Comparison of ENCODE assay signal across 16 mouse cellular contexts in genomic region chr8:90934786-90935185, GRCm38 (mm10).
A peak's percentile ranks its signal among the peaks of the same experiment; 100 is the strongest.
DNase-seq lines count a peak whose midpoint lies in the region; TF ChIP-seq lines count a peak whose summit lies in the region.
"Had no signal": no experiment of that assay in that cellular context is flagged by ENCODE, and none has a peak within 500 bp of the region (broad histone marks: within the 10 kb centered on the region; RNA-seq: fewer than 3 reads in every experiment).

No protein-coding gene starts in this region.

- 45% methylated on average over 1 of the region's 1 CpGs for WGBS in cerebellum, adult 2 months

- intact Hi-C loops in left cerebral cortex, postnatal 4 days (cut with DNase I), result no loop called here

- no peaks in the 10 kb centered on the region for H3K27me3 ChIP-seq in cerebellum, adult 2 months (ENCODE audit: control insufficient read depth, insufficient read depth, low read length)
- H3K27me3 ChIP-seq: embryonic facial prominence, embryonic 13.5 days; embryonic facial prominence, embryonic 15.5 days; forebrain, embryonic 12.5 days had no signal

- no peak for TF ChIP-seq CTCF in cerebellum, adult 2 months (IDR thresholded peaks at IDR 0.05; ENCODE audit: borderline replicate concordance, insufficient read depth, low read depth, low read length)

- no peaks in the 10 kb centered on the region for H3K4me1 ChIP-seq in cerebellum, adult 2 months (ENCODE audit: control insufficient read depth, insufficient read depth, low read length)
- H3K4me1 ChIP-seq: embryonic facial prominence, embryonic 13.5 days; embryonic facial prominence, embryonic 15.5 days; forebrain, embryonic 12.5 days had no signal

- no peak for TF ChIP-seq POLR2A in cerebellum, adult 2 months (IDR thresholded peaks at IDR 0.05; ENCODE audit: borderline replicate concordance, insufficient read depth, low read length)

- no peak overlapping the region for H3K27ac ChIP-seq in cerebellum, adult 2 months (ENCODE audit: insufficient read depth, low read length)
- H3K27ac ChIP-seq: embryonic facial prominence, embryonic 13.5 days; embryonic facial prominence, embryonic 15.5 days; forebrain, embryonic 10.5 days; forebrain, embryonic 12.5 days had no signal

- DNase-seq in cerebellum, adult 9-10 months, result peak; percentile 19
- no peak for DNase-seq in cerebellum, adult 2 months
- peak; percentile 50 to 52 for DNase-seq in cerebellum, postnatal 14 days
- DNase-seq in cerebellum, adult 9-11 months, result no peak
- peak; percentile 51 for DNase-seq in left cerebral cortex, postnatal 4 days
- no peak for DNase-seq in left cerebral cortex, adult 18-20 months (ENCODE audit: low spot score in 2 of 2)
- DNase-seq: adrenal gland, adult 8-10 months; adrenal gland, postnatal 25 days; cerebellum, adult 11 months; cerebellum, postnatal 36 days; embryo, embryonic 11 days had no signal

- no peak overlapping the region for H3K4me3 ChIP-seq in cerebellum, adult 2 months (replicated peaks; ENCODE audit: insufficient read depth, low read depth, low read length)
- H3K4me3 ChIP-seq: embryonic facial prominence, embryonic 13.5 days; embryonic facial prominence, embryonic 15.5 days; erythroblast, embryonic 14.5 days; forebrain, embryonic 10.5 days; forebrain, embryonic 12.5 days had no signal

Comparison
In these comparisons a context has a peak if more than half of its experiments do, and no peak if none do; other contexts are left out.
1. DNase-seq: peak in cerebellum, adult 9-10 months (single experiment), cerebellum, postnatal 14 days (2 of 2) and left cerebral cortex, postnatal 4 days (single experiment); none in cerebellum, adult 2 months (0 of 2), cerebellum, adult 9-11 months (single experiment) and left cerebral cortex, adult 18-20 months (0 of 2).